Mouse (Mus musculus) liver, embryonic 13.5 days (tissue): Measurements from ENCODE around the gene Zp3. TPM values are rescaled to one million over a fixed set of nuclear protein-coding genes. Genes with fewer than 3 reads are reported as not detected.

Source experiments
- ATAC-seq: fragments of 200-750 bp; cut with Nextera tagmentation; 2 replicates; pipeline ENCODE4 v1.8.0; 2017; ENCODE audit warnings: low read depth, mild to moderate bottlenecking, moderate number of reproducible peaks, moderate library complexity
- DNase-seq: peaks from one replicate; pipeline ENCODE4 v3.0.0; 2022
- H3K27ac ChIP-seq: fragments of 300-500 bp; sonication (generic); 2 replicates; pipeline ENCODE4 v1.5.1; 2015; ENCODE audit warnings: moderate library complexity, mild to moderate bottlenecking, inconsistent platforms
- H3K27me3 ChIP-seq: fragments of 300-500 bp; sonication (generic); 2 replicates; pipeline ENCODE4 v1.6.1; 2015; ENCODE audit warnings: mild to moderate bottlenecking, inconsistent platforms
- H3K36me3 ChIP-seq: fragments of 300-500 bp; sonication (generic); 2 replicates; pipeline ENCODE4 v1.6.1; 2015; ENCODE audit warnings: mild to moderate bottlenecking, inconsistent platforms
- H3K4me1 ChIP-seq: fragments of 300-500 bp; sonication (generic); replicated peaks from 2 replicates; pipeline ENCODE4 v1.6.1; 2015; ENCODE audit warnings: inconsistent platforms
- H3K4me2 ChIP-seq: fragments of 300-500 bp; sonication (generic); 2 replicates; pipeline ENCODE4 v1.6.1; 2015; ENCODE audit warnings: inconsistent platforms, mild to moderate bottlenecking, moderate library complexity
- H3K4me3 ChIP-seq: fragments of 300-500 bp; sonication (generic); replicated peaks from 2 replicates; pipeline ENCODE4 v1.5.1; 2015; ENCODE audit warnings: mild to moderate bottlenecking, inconsistent platforms
- H3K9ac ChIP-seq: fragments of 300-500 bp; sonication (generic); 2 replicates; pipeline ENCODE4 v1.6.1; 2015; ENCODE audit warnings: mild to moderate bottlenecking, inconsistent platforms
- H3K9me3 ChIP-seq: fragments of 300-500 bp; sonication (generic); replicated peaks from 2 replicates; pipeline ENCODE4 v1.6.1; 2016; ENCODE audit warnings: inconsistent platforms
- WGBS: fragments of 180-500 bp; shearing (Covaris S2); methylation state at CpG from one replicate; pipeline ENCODE4 v1.1.7; 2015; ENCODE audit not compliant: insufficient replicate concordance; 5-methylcytosine and 5-hydroxymethylcytosine counted together
- polyA plus RNA-seq: library from polyadenylated mRNA; unstranded; fragments of >200 nt; fragmentation: Nextera tagmentation; extraction: Ambion mirVana; gene quantifications from 2 replicates; pipeline ENCODE4 v1.2.1, GENCODE M21; 2015

Zp3 gene
- not detected in 2 replicates for polyA plus RNA-seq

- ATAC-seq (no peak), DNase-seq (no peak)
- H3K36me3 ChIP-seq: no peaks in the 10 kb centered on the region
- no peak within 1 kb of the TSS for H3K9ac ChIP-seq
- no peak within 1 kb of the TSS for H3K4me2 ChIP-seq
- H3K9me3 ChIP-seq: no peaks in the 10 kb centered on the region
- no peak within 1 kb of the TSS for H3K27ac ChIP-seq
- 49% methylated on average over 8 of the region's 8 CpGs for WGBS
- H3K4me3 ChIP-seq: no peak within 1 kb of the TSS
- H3K27me3 ChIP-seq: 0 out of 2 replicates have a peak, but pooled peaks cover 6% of the 10 kb centered on the region
- peaks cover 10% of the 10 kb centered on the region for H3K4me1 ChIP-seq
These were observed at the start of gene Zp3 for GRCm38 (mm10) chr5:135979904-135980303. TSS of gene Zp3 (plus strand) at chr5:135980099.

- WGBS: 84% methylated on average over 9 of the region's 9 CpGs
- no peak for ATAC-seq
These were observed 48.4 kb upstream of the Zp3 start for GRCm38 (mm10) chr5:135931526-135931925.

GRCm38 (mm10) chr5:135932359-135932758 is 47.5 kb upstream of the Zp3 start:
- DNase-seq (no peak), ATAC-seq (no peak)
- Histone ChIP-seq H3K9me3 (no peaks in the 10 kb centered on the region), H3K4me2 (no peak overlapping the region; the same call in none of the 2 replicates), H3K27ac (peak overlapping the region; percentile 5; the same call in 1 of the 2 replicates), H3K4me3 (peak overlapping the region; percentile 16; the same call in 1 of the 2 replicates), H3K4me1 (peaks cover 51% of the 10 kb centered on the region), H3K27me3 (no peaks in the 10 kb centered on the region), H3K9ac (peak overlapping the region; percentile 53), H3K36me3 (peaks cover 49% of the 10 kb centered on the region)
- 82% methylated on average over 2 of the region's 2 CpGs for WGBS

More at GRCm38 (mm10) chr5:135931526-135931925, 48.4 kb upstream of the Zp3 start:
- Histone ChIP-seq H3K9ac (0 out of 2 replicates have a peak overlapping the region, but pooled peaks have one; percentile 53), H3K27me3 (no peaks in the 10 kb centered on the region), H3K9me3 (no peaks in the 10 kb centered on the region), H3K4me1 (peaks cover 51% of the 10 kb centered on the region), H3K36me3 (peaks cover 58% of the 10 kb centered on the region), H3K4me2 (no peak overlapping the region; the same call in 1 of the 2 replicates), H3K27ac (no peak overlapping the region), H3K4me3 (no peak overlapping the region)
- no peak for DNase-seq

GRCm38 (mm10) chr5:135933222-135933899 is 46.5 kb upstream of the Zp3 start:
- DNase-seq: no peak
- no peak for ATAC-seq
- peaks cover 50% of the 10 kb centered on the region for H3K4me1 ChIP-seq
- peak overlapping the region; percentile 98 for H3K4me3 ChIP-seq
- peak overlapping the region; percentile 98 for H3K27ac ChIP-seq
- H3K36me3 ChIP-seq: peaks cover 39% of the 10 kb centered on the region
- 11% methylated on average over 12 of the region's 12 CpGs for WGBS
- H3K27me3 ChIP-seq: no peaks in the 10 kb centered on the region
- H3K9ac ChIP-seq: peak overlapping the region; percentile 95
- peak overlapping the region; percentile 93 for H3K4me2 ChIP-seq
- H3K9me3 ChIP-seq: no peaks in the 10 kb centered on the region

- Histone ChIP-seq H3K9ac (peak overlapping the region; percentile 95), H3K9me3 (no peaks in the 10 kb centered on the region), H3K4me2 (peak overlapping the region; percentile 93), H3K27me3 (no peaks in the 10 kb centered on the region), H3K4me1 (peaks cover 48% of the 10 kb centered on the region), H3K4me3 (peak overlapping the region; percentile 98), H3K36me3 (peaks cover 35% of the 10 kb centered on the region), H3K27ac (peak overlapping the region; percentile 98)
- ATAC-seq (peak; percentile 67), DNase-seq (peak; percentile 45)
- under 1% methylated on average over 35 of the region's 35 CpGs for WGBS
These were observed 45.9 kb upstream of the Zp3 start for GRCm38 (mm10) chr5:135933900-135934441.

- Histone ChIP-seq H3K9ac (peak within 1 kb of the TSS; percentile 95), H3K9me3 (no peaks in the 10 kb centered on the region), H3K27ac (peak within 1 kb of the TSS; percentile 98), H3K4me3 (peak within 1 kb of the TSS; percentile 98), H3K4me2 (peak within 1 kb of the TSS; percentile 93), H3K4me1 (peaks cover 43% of the 10 kb centered on the region), H3K27me3 (no peaks in the 10 kb centered on the region), H3K36me3 (peaks cover 29% of the 10 kb centered on the region)
- under 1% methylated on average over 48 of the region's 48 CpGs for WGBS
- DNase-seq (peak; percentile 93), ATAC-seq (peak; percentile 93)
These were observed 45.3 kb upstream of the Zp3 start, which contains the start of gene Ywhag for GRCm38 (mm10) chr5:135934481-135935175. TSS of gene Ywhag (minus strand) at chr5:135934616.

- peak overlapping the region; percentile 93 for H3K4me2 ChIP-seq
- H3K9me3 ChIP-seq: no peaks in the 10 kb centered on the region
- peaks cover 23% of the 10 kb centered on the region for H3K36me3 ChIP-seq
- H3K4me3 ChIP-seq: peak overlapping the region; percentile 98
- peak; percentile 16 for ATAC-seq
- peak overlapping the region; percentile 98 for H3K27ac ChIP-seq
- peaks cover 40% of the 10 kb centered on the region for H3K4me1 ChIP-seq
- WGBS: 45% methylated on average over 7 of the region's 7 CpGs
- no peaks in the 10 kb centered on the region for H3K27me3 ChIP-seq
- H3K9ac ChIP-seq: peak overlapping the region; percentile 95
- no peak for DNase-seq
These were observed 44.7 kb upstream of the Zp3 start for GRCm38 (mm10) chr5:135935176-135935523.

- H3K4me3 ChIP-seq: peak overlapping the region; percentile 98
- peak overlapping the region; percentile 93 for H3K4me2 ChIP-seq
- ATAC-seq (no peak), DNase-seq (no peak)
- H3K9me3 ChIP-seq: no peaks in the 10 kb centered on the region
- H3K27me3 ChIP-seq: no peaks in the 10 kb centered on the region
- peaks cover 37% of the 10 kb centered on the region for H3K4me1 ChIP-seq
- 0 out of 2 replicates have a peak overlapping the region, but pooled peaks have one; percentile 95 for H3K9ac ChIP-seq
- H3K36me3 ChIP-seq: peaks cover 18% of the 10 kb centered on the region
- 70% methylated on average over 6 of the region's 6 CpGs for WGBS
- peak overlapping the region; percentile 98 for H3K27ac ChIP-seq
These were observed 44.2 kb upstream of the Zp3 start for GRCm38 (mm10) chr5:135935641-135936190.

- no peaks in the 10 kb centered on the region for H3K27me3 ChIP-seq
- H3K9me3 ChIP-seq: 0 out of 2 replicates have a peak, but pooled peaks cover 3% of the 10 kb centered on the region
- no peak overlapping the region for H3K4me2 ChIP-seq
- H3K4me1 ChIP-seq: peaks cover 6% of the 10 kb centered on the region
- DNase-seq: no peak
- no peak overlapping the region for H3K27ac ChIP-seq
- 68% methylated on average over 5 of the region's 5 CpGs for WGBS
- peak; percentile 39 for ATAC-seq
- H3K4me3 ChIP-seq: no peak overlapping the region
- H3K9ac ChIP-seq: no peak overlapping the region
- H3K36me3 ChIP-seq: no peaks in the 10 kb centered on the region
These were observed 39.3 kb upstream of the Zp3 start for GRCm38 (mm10) chr5:135940587-135940986.

GRCm38 (mm10) chr5:135942710-135943109 is 37.2 kb upstream of the Zp3 start:
- Histone ChIP-seq H3K27me3 (no peaks in the 10 kb centered on the region), H3K4me1 (peaks cover 10% of the 10 kb centered on the region; the same call in 1 of the 2 replicates), H3K9me3 (0 out of 2 replicates have a peak, but pooled peaks cover 3% of the 10 kb centered on the region), H3K4me2 (no peak overlapping the region), H3K36me3 (no peaks in the 10 kb centered on the region), H3K27ac (no peak overlapping the region), H3K9ac (no peak overlapping the region), H3K4me3 (no peak overlapping the region)
- no peak for ATAC-seq
- DNase-seq: no peak
- WGBS: 55% methylated on average over 6 of the region's 6 CpGs

GRCm38 (mm10) chr5:135945916-135946408 is 33.9 kb upstream of the Zp3 start:
- no peaks in the 10 kb centered on the region for H3K36me3 ChIP-seq
- H3K9ac ChIP-seq: no peak overlapping the region
- H3K27me3 ChIP-seq: no peaks in the 10 kb centered on the region
- peaks cover 15% of the 10 kb centered on the region for H3K4me1 ChIP-seq
- no peak overlapping the region for H3K27ac ChIP-seq
- 65% methylated on average over 10 of the region's 10 CpGs for WGBS
- H3K4me3 ChIP-seq: no peak overlapping the region
- no peak overlapping the region for H3K4me2 ChIP-seq
- 0 out of 2 replicates have a peak, but pooled peaks cover 3% of the 10 kb centered on the region for H3K9me3 ChIP-seq
- no peak for ATAC-seq
- no peak for DNase-seq
